Mouse (Mus musculus): ENCODE data around the gene Ampd2.
A peak's percentile ranks its signal among the peaks of the same experiment; 100 is the strongest.

DNA sequence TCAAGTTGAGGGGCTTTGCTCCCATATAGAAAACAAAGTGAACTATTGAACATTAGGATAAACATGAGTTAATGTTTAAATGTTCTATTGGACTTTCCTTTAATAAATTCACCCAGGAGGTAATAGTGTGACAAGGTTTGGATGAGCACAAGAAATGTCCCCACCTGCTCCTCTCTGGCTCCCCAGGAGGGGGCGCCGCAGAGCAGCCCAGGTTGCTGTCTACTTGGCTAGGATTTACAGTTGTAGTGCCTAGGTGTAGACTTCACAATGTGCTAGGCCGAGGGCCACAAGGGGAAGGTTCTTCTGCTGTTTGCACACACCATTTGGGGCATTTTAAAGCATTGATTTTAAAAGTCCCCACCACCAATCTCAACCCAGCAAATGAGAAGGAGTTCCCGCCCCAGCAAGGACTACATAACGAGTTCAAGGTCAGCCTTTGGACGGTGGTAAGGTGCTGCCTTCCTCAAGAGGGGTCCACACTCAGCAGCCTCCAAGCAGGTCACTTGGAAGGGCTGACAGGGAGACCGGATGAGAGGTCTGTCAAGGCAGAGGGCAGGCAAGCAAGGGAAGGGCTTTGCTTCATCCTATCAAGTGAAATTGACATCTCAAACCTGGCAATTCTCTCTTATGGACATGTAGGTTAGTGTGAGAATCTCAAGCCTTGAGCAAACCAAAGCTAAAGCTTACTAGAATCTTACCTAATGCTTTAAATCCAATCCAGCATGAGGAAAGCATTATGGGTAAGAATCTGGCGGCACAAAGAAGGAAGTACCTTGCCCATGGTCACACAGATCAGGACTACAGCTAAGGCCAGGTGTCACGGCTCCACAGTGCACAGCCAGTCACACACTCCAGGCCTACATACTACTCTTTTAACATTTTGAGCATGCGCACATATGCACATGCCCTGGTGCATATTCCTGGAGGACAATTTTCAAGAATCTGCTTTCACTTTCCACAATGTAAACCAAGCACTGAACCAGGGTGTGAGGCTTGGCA lies 15.9 kb downstream of the Ampd2 start:
- TF ChIP-seq CTCF (IDR thresholded peaks at IDR 0.05) (peak; percentile 92), EP300 (IDR thresholded peaks at IDR 0.05) (no peak)
